Mouse (Mus musculus): ENCODE data around the gene Tctex1d4.

GRCm38 (mm10) chr4:117098764-117099036 lies 27.9 kb upstream of the Tctex1d4 start:
- TF ChIP-seq POLR2A (IDR thresholded peaks at IDR 0.05; ENCODE audit: low read depth, low read length) (no peak), CTCF (IDR thresholded peaks at IDR 0.05; ENCODE audit: extremely low read depth, insufficient read depth, insufficient read length, insufficient replicate concordance) (no peak)

Measured in spleen, adult 2 months (tissue).